Mouse (Mus musculus) MEL (cell line): ENCODE data around the gene Fgf16. TPM values are rescaled to one million over a fixed set of nuclear protein-coding genes. Genes with fewer than 3 reads are reported as not detected.

Experiments used
- DNase-seq: peaks from one replicate; pipeline ENCODE4 v3.0.0; 2011; ENCODE audit warnings: low read depth, low spot score
- H3K27ac ChIP-seq: 2 replicates; pipeline ENCODE4 v1.5.1; 2012; ENCODE audit warnings: low read depth, mild to moderate bottlenecking, control low read depth, low read length, moderate library complexity; ENCODE audit not compliant: control insufficient read depth
- H3K27me3 ChIP-seq, 2 experiments: fragments of 150-350 bp in 1 of 2; sonication (generic) in 1 of 2; 2 replicates each; pipeline ENCODE4 v1.6.1; 2012; ENCODE audit warnings: low read length in 2 of 2, mild to moderate bottlenecking in 2 of 2, improper control_type of control experiment in 1 of 2, moderate library complexity in 1 of 2; ENCODE audit not compliant: insufficient read depth in 2 of 2, control insufficient read depth in 1 of 2
- H3K36me3 ChIP-seq, 2 experiments: 2 replicates each; pipeline ENCODE4 v1.6.1; 2012 to 2014; ENCODE audit warnings: low read length in 2 of 2, improper control_type of control experiment in 1 of 2, inconsistent platforms in 1 of 2, mild to moderate bottlenecking in 1 of 2; ENCODE audit not compliant: insufficient read depth in 2 of 2, control insufficient read depth in 1 of 2
- H3K4me1 ChIP-seq, 2 experiments: fragments of 150-350 bp in 1 of 2; sonication (generic) in 1 of 2; 2 replicates each; pipeline ENCODE4 v1.6.1; 2012; ENCODE audit warnings: low read length in 2 of 2, improper control_type of control experiment in 1 of 2, mild to moderate bottlenecking in 1 of 2; ENCODE audit not compliant: insufficient read depth in 2 of 2, control insufficient read depth in 1 of 2
- H3K4me3 ChIP-seq, 2 experiments: fragments of 150-350 bp in 1 of 2; sonication (generic) in 1 of 2; 2 replicates each; pipeline ENCODE4 v1.5.1; 2012; ENCODE audit warnings: low read depth in 2 of 2, low read length in 2 of 2, mild to moderate bottlenecking in 2 of 2, moderate library complexity in 2 of 2, control low read depth in 1 of 2, improper control_type of control experiment in 1 of 2; ENCODE audit not compliant: control insufficient read depth in 1 of 2, insufficient read depth in 1 of 2
- H3K79me2 ChIP-seq: 2 replicates; pipeline ENCODE4 v1.6.1; 2012; ENCODE audit warnings: mild to moderate bottlenecking, low read length, moderate library complexity; ENCODE audit not compliant: control insufficient read depth, poor library complexity, insufficient read depth
- H3K9ac ChIP-seq: 2 replicates; pipeline ENCODE4 v1.6.1; 2012; ENCODE audit warnings: low read depth, mild to moderate bottlenecking, control low read depth, low read length, moderate library complexity; ENCODE audit not compliant: control insufficient read depth, poor library complexity, severe bottlenecking
- H3K9me3 ChIP-seq: fragments of 150-350 bp; sonication (generic); replicated peaks from 2 replicates; pipeline ENCODE4 v1.6.1; 2012; ENCODE audit warnings: mild to moderate bottlenecking, low read length, improper control_type of control experiment, moderate library complexity; ENCODE audit not compliant: insufficient read depth
- BHLHE40 ChIP-seq: IDR thresholded peaks from 2 replicates; pipeline ENCODE4 v1.6.1; 2012; ENCODE audit warnings: low read depth, mild to moderate bottlenecking, inconsistent platforms, low read length, improper control_type of control experiment, borderline replicate concordance
- CHD1 ChIP-seq: IDR thresholded peaks from 2 replicates; pipeline ENCODE4 v1.6.1; 2012; ENCODE audit warnings: low read depth, mild to moderate bottlenecking, inconsistent platforms, low read length, improper control_type of control experiment
- CTCF ChIP-seq, 3 experiments: IDR thresholded peaks in 2 of 3; conservative IDR thresholded peaks in 1 of 3; 2 replicates each; pipeline ENCODE4 v1.5.1; 2011 to 2012; ENCODE audit warnings: low read length in 3 of 3, low read depth in 2 of 3, mild to moderate bottlenecking in 2 of 3, improper control_type of control experiment in 1 of 3, inconsistent platforms in 1 of 3, mixed read lengths in 1 of 3, moderate library complexity in 1 of 3; ENCODE audit not compliant: control insufficient read depth in 1 of 3, insufficient read depth in 1 of 3, poor library complexity in 1 of 3, severe bottlenecking in 1 of 3
- E2F4 ChIP-seq: IDR thresholded peaks from 2 replicates; pipeline ENCODE4 v1.6.1; 2011; ENCODE audit warnings: low read depth, low read length, improper control_type of control experiment, borderline replicate concordance
- ETS1 ChIP-seq: IDR thresholded peaks from 2 replicates; pipeline ENCODE4 v1.6.1; 2012; ENCODE audit warnings: low read depth, mild to moderate bottlenecking, inconsistent platforms, low read length, improper control_type of control experiment, moderate library complexity
- GABPA ChIP-seq: IDR thresholded peaks from 2 replicates; pipeline ENCODE4 v1.6.1; 2012; ENCODE audit warnings: low read depth, mild to moderate bottlenecking, inconsistent platforms, low read length, improper control_type of control experiment, moderate library complexity
- GATA1 ChIP-seq: IDR thresholded peaks from 2 replicates; pipeline ENCODE4 v1.6.1; 2011; ENCODE audit warnings: low read depth, low read length, improper control_type of control experiment
- KAT2A ChIP-seq: conservative IDR thresholded peaks from 2 replicates; pipeline ENCODE4 v1.6.1; 2012; ENCODE audit warnings: low read depth, low read length, improper control_type of control experiment, inconsistent platforms
- MAX ChIP-seq: IDR thresholded peaks from 2 replicates; pipeline ENCODE4 v1.6.1; 2011; ENCODE audit warnings: low read length, improper control_type of control experiment
- MEF2A ChIP-seq: IDR thresholded peaks from 2 replicates; pipeline ENCODE4 v1.6.1; 2014; ENCODE audit warnings: low read depth, mild to moderate bottlenecking, inconsistent platforms, low read length, improper control_type of control experiment; ENCODE audit not compliant: poor library complexity, insufficient replicate concordance, severe bottlenecking; ENCODE audit errors: extremely low read depth
- MYB ChIP-seq: IDR thresholded peaks from 2 replicates; pipeline ENCODE4 v1.6.1; 2011; ENCODE audit warnings: mild to moderate bottlenecking, low read depth, low read length, improper control_type of control experiment
- MYC ChIP-seq: IDR thresholded peaks from 2 replicates; pipeline ENCODE4 v1.6.1; 2011; ENCODE audit warnings: low read depth, mild to moderate bottlenecking, low read length, improper control_type of control experiment, moderate library complexity
- NRF1 ChIP-seq: IDR thresholded peaks from 2 replicates; pipeline ENCODE4 v1.6.1; 2014; ENCODE audit warnings: low read depth, mild to moderate bottlenecking, inconsistent platforms, low read length, improper control_type of control experiment, moderate library complexity; ENCODE audit not compliant: poor library complexity, insufficient read depth, severe bottlenecking
- POLR2A ChIP-seq, 2 experiments: IDR thresholded peaks; 2 replicates each; pipeline ENCODE4 v1.6.1; 2011 to 2012; ENCODE audit warnings: low read length in 2 of 2, mild to moderate bottlenecking in 2 of 2, control low read depth in 1 of 2, improper control_type of control experiment in 1 of 2, low read depth in 1 of 2, moderate library complexity in 1 of 2; ENCODE audit not compliant: control insufficient read depth in 1 of 2, insufficient read depth in 1 of 2, poor library complexity in 1 of 2
- POLR2AphosphoS5 ChIP-seq: IDR thresholded peaks from 2 replicates; pipeline ENCODE4 v1.6.1; 2012; ENCODE audit warnings: low read depth, borderline replicate concordance, mild to moderate bottlenecking, inconsistent platforms, low read length, moderate library complexity, mixed read lengths
- RAD21 ChIP-seq: IDR thresholded peaks from 2 replicates; pipeline ENCODE4 v1.6.1; 2011; ENCODE audit warnings: mild to moderate bottlenecking, low read depth, low read length, improper control_type of control experiment
- TBP ChIP-seq: IDR thresholded peaks from 2 replicates; pipeline ENCODE4 v1.8.0; 2011; ENCODE audit warnings: low read depth, low read length, improper control_type of control experiment
- TCF12 ChIP-seq: IDR thresholded peaks from 2 replicates; pipeline ENCODE4 v1.6.1; 2014; ENCODE audit warnings: low read depth, mild to moderate bottlenecking, inconsistent platforms, low read length, improper control_type of control experiment, moderate library complexity
- USF1 ChIP-seq: IDR thresholded peaks from 2 replicates; pipeline ENCODE4 v1.6.1; 2014; ENCODE audit warnings: low read depth, mild to moderate bottlenecking, inconsistent platforms, low read length, improper control_type of control experiment, moderate library complexity
- USF2 ChIP-seq, 2 experiments: IDR thresholded peaks; 2 replicates each; pipeline ENCODE4 v1.6.1; 2011 to 2012; ENCODE audit warnings: improper control_type of control experiment in 2 of 2, low read length in 2 of 2, borderline replicate concordance in 1 of 2, inconsistent platforms in 1 of 2, low read depth in 1 of 2, mild to moderate bottlenecking in 1 of 2; ENCODE audit not compliant: insufficient read depth in 1 of 2
- ZC3H11A ChIP-seq: IDR thresholded peaks from 2 replicates; pipeline ENCODE4 v1.6.1; 2012; ENCODE audit warnings: low read depth, mild to moderate bottlenecking, inconsistent platforms, low read length, improper control_type of control experiment
- ZNF384 ChIP-seq: IDR thresholded peaks from 2 replicates; pipeline ENCODE4 v1.6.1; 2012; ENCODE audit warnings: low read depth, mild to moderate bottlenecking, inconsistent platforms, low read length, improper control_type of control experiment
- polyA plus RNA-seq, 2 experiments: library from polyadenylated mRNA; stranded (reverse) in 1 of 2; unstranded in 1 of 2; fragments of >175 nt in 1 of 2; fragments of >200 nt in 1 of 2; gene quantifications; 2 replicates each; pipeline versions ENCODE4 v1.2.1 to v1.2.4; 2012; ENCODE audit warnings: low replicate concordance in 2 of 2, low read depth in 1 of 2; ENCODE audit not compliant: insufficient read length in 2 of 2, insufficient read depth in 1 of 2, missing spikeins in 1 of 2
- total RNA-seq: library from RNA; depleted of rRNA; stranded (reverse); fragments of 300-350 nt; gene quantifications from 2 replicates; pipeline ENCODE4 v1.2.3, GENCODE M21; 2012

The Fgf16 gene
- total and polyA plus RNA-seq, 3 experiments, result not detected

DNA sequence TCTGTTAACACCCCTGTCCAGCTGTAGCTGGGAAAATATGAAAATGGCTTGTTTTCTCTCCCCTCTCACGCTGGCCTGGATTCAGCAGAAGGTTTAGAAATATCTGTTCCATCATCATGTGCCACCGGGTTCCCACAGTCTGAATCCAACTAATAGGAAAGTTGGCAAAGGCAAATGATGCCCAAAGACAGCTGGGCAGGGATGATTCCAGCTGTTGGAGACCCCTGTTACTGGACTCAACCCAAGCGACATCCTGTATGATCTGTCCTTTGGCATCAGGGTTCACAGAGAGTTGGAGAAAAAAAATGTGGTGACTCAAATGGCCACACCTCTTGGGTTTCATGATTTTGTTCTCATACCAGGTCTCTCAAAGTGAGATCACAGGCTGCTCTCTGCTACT is 3.9 kb downstream of the Fgf16 start:
- no peak overlapping the region for H3K9ac ChIP-seq
- no peaks in the 10 kb centered on the region for H3K36me3 ChIP-seq
- no peaks in the 10 kb centered on the region for H3K79me2 ChIP-seq
- TF ChIP-seq MEF2A, result no peak
- no peak for TF ChIP-seq RAD21
- TF ChIP-seq E2F4, result no peak
- TF ChIP-seq BHLHE40, result no peak
- no peak for TF ChIP-seq ZC3H11A
- TF ChIP-seq GATA1, result no peak
- no peak for TF ChIP-seq NRF1
- no peak for TF ChIP-seq MYB
- no peak for TF ChIP-seq USF2 (IDR thresholded peaks at IDR 0.05; ENCODE audit: borderline replicate concordance in 1 of 2, insufficient read depth in 1 of 2, low read depth in 1 of 2, low read length in 2 of 2)
- no peak for TF ChIP-seq TBP
- TF ChIP-seq ETS1, result no peak
- no peak for TF ChIP-seq GABPA
- TF ChIP-seq USF1, result no peak
- no peak for TF ChIP-seq TCF12
- TF ChIP-seq POLR2AphosphoS5, result no peak
- no peak for TF ChIP-seq CHD1
- no peak for TF ChIP-seq MYC
- TF ChIP-seq MAX, result no peak
- TF ChIP-seq, all 39 proteins: peak for 0
- Histone ChIP-seq H3K27ac (no peak overlapping the region), H3K27me3 (no peaks in the 10 kb centered on the region), H3K9me3 (no peaks in the 10 kb centered on the region), H3K4me1 (no peaks in the 10 kb centered on the region), H3K4me3 (no peak overlapping the region)
- DNase-seq, result no peak

DNA sequence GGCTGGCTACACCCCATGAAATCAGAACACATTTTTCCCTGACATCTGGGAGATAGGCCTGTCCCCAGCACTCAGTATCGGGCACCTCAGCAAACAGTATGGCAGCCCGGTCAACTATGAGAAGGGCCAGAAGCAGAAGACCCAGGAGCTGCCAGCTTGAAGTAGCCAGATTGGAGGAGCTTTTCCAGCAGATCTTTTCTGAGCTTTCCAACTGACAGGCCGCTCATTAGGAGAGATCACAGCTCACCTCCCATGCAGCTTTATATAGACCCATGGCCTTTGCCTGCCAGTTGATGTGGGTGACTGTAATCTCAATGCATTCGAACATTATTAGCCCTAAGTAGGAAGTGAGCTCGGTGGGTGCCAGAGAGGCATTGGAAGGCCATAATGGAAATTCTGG is 9.2 kb downstream of the Fgf16 start:
- no peak for DNase-seq
- H3K27me3 ChIP-seq, result no peaks in the 10 kb centered on the region
- no peak overlapping the region for H3K27ac ChIP-seq
- H3K4me3 ChIP-seq, result no peak overlapping the region
- no peak overlapping the region for H3K9ac ChIP-seq
- no peaks in the 10 kb centered on the region for H3K9me3 ChIP-seq
- H3K79me2 ChIP-seq, result no peaks in the 10 kb centered on the region
- no peaks in the 10 kb centered on the region for H3K4me1 ChIP-seq
- TF ChIP-seq ETS1, result no peak
- no peak for TF ChIP-seq POLR2A (IDR thresholded peaks at IDR 0.05; ENCODE audit: control insufficient read depth in 1 of 2, insufficient read depth in 1 of 2, low read depth in 1 of 2, low read length in 2 of 2, poor library complexity in 1 of 2)
- TF ChIP-seq MEF2A, result no peak
- TF ChIP-seq CTCF (IDR thresholded peaks at IDR 0.05 in 2 of 3, conservative IDR thresholded peaks at IDR 0.05 in 1 of 3; ENCODE audit: control insufficient read depth in 1 of 3, insufficient read depth in 1 of 3, low read depth in 2 of 3, low read length in 3 of 3, poor library complexity in 1 of 3, severe bottlenecking in 1 of 3), result no peak
- no peak for TF ChIP-seq ZNF384
- no peak for TF ChIP-seq KAT2A
- no peak for TF ChIP-seq TCF12
- no peak for TF ChIP-seq RAD21
- TF ChIP-seq, all 39 proteins: peak for 0
- H3K36me3 ChIP-seq, result no peaks in the 10 kb centered on the region
